In genomic region chr1:155844235-155844634, GRCm38 (mm10) we compare ENCODE assay signal across 21 mouse cellular contexts. TPM values are rescaled to one million over a fixed set of nuclear protein-coding genes. Genes with fewer than 3 reads are reported as not detected.
DNase-seq lines count a peak whose midpoint lies in the region; ATAC-seq and TF ChIP-seq lines count a peak whose summit lies in the region.
"Had no signal": no experiment of that assay in that cellular context is flagged by ENCODE, and none has a peak within 500 bp of the region (broad histone marks: within the 10 kb centered on the region; RNA-seq: fewer than 3 reads in every experiment).

No protein-coding gene starts in this region.

- DNase-seq in embryonic facial prominence, embryonic 14.5 days (ENCODE audit: low spot score) = peak; percentile 38
- DNase-seq in embryonic facial prominence, embryonic 10.5 days (ENCODE audit: low spot score) = no peak
- DNase-seq in liver, postnatal 0 days = no peak
- no peak for DNase-seq in liver, embryonic 11.5 days (ENCODE audit: low spot score)
- peak; percentile 71 for DNase-seq in fat pad, adult 2 months (ENCODE audit: extremely low read depth, low read depth, low spot score)
- no peak for DNase-seq in embryo, embryonic 9.5 days (ENCODE audit: extremely low spot score)
- no peak for DNase-seq in spleen, postnatal 10 days (ENCODE audit: low spot score in 2 of 2)
- DNase-seq in embryo, embryonic 10 days (ENCODE audit: low spot score) = no peak
- DNase-seq: adrenal gland, postnatal 10 days; cerebellum, adult 9-11 months; embryo, embryonic 11 days; right cerebral cortex, adult 18-20 months; thymus, postnatal 25 days had no signal

- H3K27me3 ChIP-seq in embryonic facial prominence, embryonic 14.5 days (replicated peaks; ENCODE audit: control insufficient read depth, insufficient read depth, low read length) = no peaks in the 10 kb centered on the region
- no peaks in the 10 kb centered on the region for H3K27me3 ChIP-seq in embryonic facial prominence, embryonic 10.5 days (replicated peaks; ENCODE audit: low read depth, poor library complexity, severe bottlenecking)
- H3K27me3 ChIP-seq in liver, postnatal 0 days (ENCODE audit: insufficient read depth, low read length) = no peaks in the 10 kb centered on the region
- no peaks in the 10 kb centered on the region for H3K27me3 ChIP-seq in liver, embryonic 11.5 days (replicated peaks; ENCODE audit: control insufficient read depth, insufficient read depth, low read length)
- H3K27me3 ChIP-seq: heart, embryonic 15.5 days; intestine, embryonic 15.5 days; limb, embryonic 13.5 days; midbrain, embryonic 13.5 days; neural tube, embryonic 13.5 days had no signal

- TF ChIP-seq CTCF in liver, postnatal 0 days (IDR thresholded peaks at IDR 0.05; ENCODE audit: low read depth) = no peak

- H3K4me2 ChIP-seq in embryonic facial prominence, embryonic 14.5 days (ENCODE audit: low read depth, low read length) = no peak overlapping the region
- H3K4me2 ChIP-seq in liver, postnatal 0 days (ENCODE audit: low read depth, low read length) = no peak overlapping the region
- H3K4me2 ChIP-seq in liver, embryonic 11.5 days = no peak overlapping the region
- H3K4me2 ChIP-seq: heart, embryonic 15.5 days; hindbrain, embryonic 14.5 days; intestine, embryonic 15.5 days; limb, embryonic 13.5 days; midbrain, embryonic 13.5 days; neural tube, embryonic 13.5 days had no signal

- H3K9ac ChIP-seq in embryonic facial prominence, embryonic 14.5 days (ENCODE audit: low read depth, low read length) = no peak overlapping the region
- no peak overlapping the region for H3K9ac ChIP-seq in liver, postnatal 0 days (replicated peaks)
- no peak overlapping the region for H3K9ac ChIP-seq in liver, embryonic 11.5 days (ENCODE audit: low read depth, low read length)
- H3K9ac ChIP-seq: heart, embryonic 15.5 days; hindbrain, embryonic 14.5 days; intestine, embryonic 15.5 days; limb, embryonic 13.5 days; liver, embryonic 14.5 days; midbrain, embryonic 13.5 days; neural tube, embryonic 13.5 days had no signal

- WGBS in embryonic facial prominence, embryonic 14.5 days = 73% methylated on average over 5 of the region's 5 CpGs
- WGBS in embryonic facial prominence, embryonic 10.5 days = 92% methylated on average over 5 of the region's 5 CpGs
- 65% methylated on average over 5 of the region's 5 CpGs for WGBS in liver, postnatal 0 days (ENCODE audit: insufficient replicate concordance)
- WGBS in liver, embryonic 11.5 days = 78% methylated on average over 5 of the region's 5 CpGs

- no peaks in the 10 kb centered on the region for H3K4me1 ChIP-seq in embryonic facial prominence, embryonic 14.5 days (ENCODE audit: control insufficient read depth, insufficient read depth, low read length)
- no peaks in the 10 kb centered on the region for H3K4me1 ChIP-seq in embryonic facial prominence, embryonic 10.5 days
- H3K4me1 ChIP-seq in liver, postnatal 0 days (ENCODE audit: insufficient read depth) = peaks cover 12% of the 10 kb centered on the region
- H3K4me1 ChIP-seq in liver, embryonic 11.5 days (replicated peaks; ENCODE audit: control insufficient read depth, insufficient read depth, low read length) = peaks cover 6% of the 10 kb centered on the region
- H3K4me1 ChIP-seq: intestine, embryonic 15.5 days; limb, embryonic 13.5 days; midbrain, embryonic 13.5 days; neural tube, embryonic 13.5 days had no signal

- no peak for TF ChIP-seq EP300 in liver, postnatal 0 days (IDR thresholded peaks at IDR 0.05; ENCODE audit: low read depth)

- no peak overlapping the region for H3K27ac ChIP-seq in embryonic facial prominence, embryonic 14.5 days (replicated peaks; ENCODE audit: low read depth, low read length)
- H3K27ac ChIP-seq in embryonic facial prominence, embryonic 10.5 days (replicated peaks) = no peak overlapping the region
- 0 out of 2 replicates have a peak overlapping the region, but pooled peaks have one; percentile 48 for H3K27ac ChIP-seq in liver, postnatal 0 days (ENCODE audit: low read depth)
- H3K27ac ChIP-seq in liver, embryonic 11.5 days (ENCODE audit: low read depth, low read length) = no peak overlapping the region
- H3K27ac ChIP-seq: heart, embryonic 15.5 days; hindbrain, embryonic 14.5 days; intestine, embryonic 15.5 days; limb, embryonic 13.5 days; liver, embryonic 14.5 days; midbrain, embryonic 13.5 days; neural tube, embryonic 13.5 days had no signal

- H3K36me3 ChIP-seq in embryonic facial prominence, embryonic 14.5 days (ENCODE audit: control insufficient read depth, insufficient read depth, low read length) = peaks cover 39% of the 10 kb centered on the region
- H3K36me3 ChIP-seq in embryonic facial prominence, embryonic 10.5 days (replicated peaks) = peaks cover 40% of the 10 kb centered on the region
- peaks cover 31% of the 10 kb centered on the region for H3K36me3 ChIP-seq in liver, postnatal 0 days (replicated peaks; ENCODE audit: insufficient read depth, low read length)
- peaks cover 7% of the 10 kb centered on the region; the same call in 1 of the 2 replicates for H3K36me3 ChIP-seq in liver, embryonic 11.5 days (ENCODE audit: control insufficient read depth, insufficient read depth, low read length)

- no peak for ATAC-seq in embryonic facial prominence, embryonic 14.5 days (ENCODE audit: low read depth)
- no peak for ATAC-seq in liver, postnatal 0 days
- no peak for ATAC-seq in liver, embryonic 11.5 days (replicated peaks; ENCODE audit: low FRiP score)
- ATAC-seq: forebrain, embryonic 14.5 days; midbrain, embryonic 13.5 days had no signal

- no peak overlapping the region for H3K4me3 ChIP-seq in embryonic facial prominence, embryonic 14.5 days (ENCODE audit: low read depth, low read length)
- no peak overlapping the region for H3K4me3 ChIP-seq in embryonic facial prominence, embryonic 10.5 days
- no peak overlapping the region for H3K4me3 ChIP-seq in liver, postnatal 0 days (ENCODE audit: low read depth, low read length)
- H3K4me3 ChIP-seq in liver, embryonic 11.5 days (ENCODE audit: low read depth, low read length) = no peak overlapping the region
- H3K4me3 ChIP-seq: heart, embryonic 15.5 days; intestine, embryonic 15.5 days; limb, embryonic 13.5 days; midbrain, embryonic 13.5 days; neural tube, embryonic 13.5 days had no signal

- no peaks in the 10 kb centered on the region for H3K9me3 ChIP-seq in embryonic facial prominence, embryonic 14.5 days (ENCODE audit: control insufficient read depth, low read length)
- no peaks in the 10 kb centered on the region for H3K9me3 ChIP-seq in embryonic facial prominence, embryonic 10.5 days
- H3K9me3 ChIP-seq in liver, postnatal 0 days (ENCODE audit: low read length) = peaks cover 3% of the 10 kb centered on the region; the same call in 1 of the 2 replicates
- no peaks in the 10 kb centered on the region for H3K9me3 ChIP-seq in liver, embryonic 11.5 days (ENCODE audit: control insufficient read depth, low read length)
- H3K9me3 ChIP-seq: heart, embryonic 15.5 days; intestine, embryonic 15.5 days; limb, embryonic 13.5 days; midbrain, embryonic 13.5 days; neural tube, embryonic 13.5 days had no signal

RNA-seq across cellular contexts. Expression of gene Qsox1, which starts 31.5 kb away (rescaled TPM):
- polyA plus RNA-seq in embryonic facial prominence, embryonic 14.5 days (2014; fragmentation: Nextera tagmentation; extraction: Ambion mirVana) = 13.1 and 15.6 TPM in 2 replicates
- 14.8 and 14.9 TPM in 2 replicates for polyA plus RNA-seq in embryonic facial prominence, embryonic 10.5 days (2016; fragmentation: Nextera tagmentation; extraction: Ambion mirVana)
- 238 and 239 TPM in 2 replicates for polyA plus RNA-seq in liver, postnatal 0 days (2015; fragmentation: Nextera tagmentation; extraction: Ambion mirVana)
- polyA plus RNA-seq in liver, embryonic 11.5 days (2014; fragmentation: Nextera tagmentation; extraction: Ambion mirVana) = 22.4 and 26.3 TPM in 2 replicates

Comparison
In these comparisons a context has a peak if more than half of its experiments do, and no peak if none do; other contexts are left out.
1. DNase-seq: peak in embryonic facial prominence, embryonic 14.5 days (single experiment) and fat pad, adult 2 months (single experiment); none in embryonic facial prominence, embryonic 10.5 days (single experiment), liver, postnatal 0 days (single experiment), liver, embryonic 11.5 days (single experiment), embryo, embryonic 9.5 days (single experiment), spleen, postnatal 10 days (0 of 2) and embryo, embryonic 10 days (single experiment).